Mouse (Mus musculus) kidney, embryonic 14.5 days (tissue): ENCODE data around the gene Zc3h12d. TPM values are rescaled to one million over a fixed set of nuclear protein-coding genes. Genes with fewer than 3 reads are reported as not detected.

Experiments used
- ATAC-seq: fragments of 200-750 bp; cut with Nextera tagmentation; 2 replicates; pipeline ENCODE4 v1.8.0; 2017; ENCODE audit warnings: moderate number of reproducible peaks, mild to moderate bottlenecking, moderate TSS enrichment, moderate library complexity; ENCODE audit not compliant: low FRiP score, low TSS enrichment
- H3K27ac ChIP-seq: fragments of 300-500 bp; sonication (generic); 2 replicates; pipeline ENCODE4 v1.5.1; 2014; ENCODE audit warnings: low read depth, mild to moderate bottlenecking, low read length, moderate library complexity, mixed read lengths
- H3K27me3 ChIP-seq: fragments of 300-500 bp; sonication (generic); 2 replicates; pipeline ENCODE4 v1.6.1; 2014; ENCODE audit warnings: mild to moderate bottlenecking, low read length; ENCODE audit not compliant: control insufficient read depth, insufficient read depth
- H3K36me3 ChIP-seq: fragments of 300-500 bp; sonication (generic); 2 replicates; pipeline ENCODE4 v1.6.1; 2014; ENCODE audit warnings: low read length, mixed read lengths; ENCODE audit not compliant: control insufficient read depth, insufficient read depth
- H3K4me1 ChIP-seq: fragments of 300-500 bp; sonication (generic); 2 replicates; pipeline ENCODE4 v1.6.1; 2014; ENCODE audit warnings: low read length, mixed read lengths; ENCODE audit not compliant: control insufficient read depth, insufficient read depth
- H3K4me2 ChIP-seq: fragments of 300-500 bp; sonication (generic); replicated peaks from 2 replicates; pipeline ENCODE4 v1.6.1; 2014; ENCODE audit warnings: low read depth, mild to moderate bottlenecking, low read length
- H3K4me3 ChIP-seq: fragments of 300-500 bp; sonication (generic); 2 replicates; pipeline ENCODE4 v1.5.1; 2014; ENCODE audit warnings: mild to moderate bottlenecking, low read length
- H3K9ac ChIP-seq: fragments of 300-500 bp; sonication (generic); 2 replicates; pipeline ENCODE4 v1.6.1; 2014; ENCODE audit warnings: low read depth, mild to moderate bottlenecking, low read length, moderate library complexity
- H3K9me3 ChIP-seq: fragments of 300-500 bp; sonication (generic); 2 replicates; pipeline ENCODE4 v1.6.1; 2016; ENCODE audit warnings: low read length; ENCODE audit not compliant: control insufficient read depth
- WGBS: fragments of 180-500 bp; shearing (Covaris S2); extraction: QIAGEN DNeasy Blood & Tissue Kit; methylation state at CpG from one replicate; pipeline ENCODE4 v1.1.7; 2014; 5-methylcytosine and 5-hydroxymethylcytosine counted together
- polyA plus RNA-seq: library from polyadenylated mRNA; unstranded; fragments of >200 nt; fragmentation: Nextera tagmentation; extraction: Ambion mirVana; gene quantifications from 2 replicates; pipeline ENCODE4 v1.2.1, GENCODE M21; 2014

Gene Zc3h12d
- polyA plus RNA-seq, 1 experiment from 2014 or later = 0.18 TPM

DNA sequence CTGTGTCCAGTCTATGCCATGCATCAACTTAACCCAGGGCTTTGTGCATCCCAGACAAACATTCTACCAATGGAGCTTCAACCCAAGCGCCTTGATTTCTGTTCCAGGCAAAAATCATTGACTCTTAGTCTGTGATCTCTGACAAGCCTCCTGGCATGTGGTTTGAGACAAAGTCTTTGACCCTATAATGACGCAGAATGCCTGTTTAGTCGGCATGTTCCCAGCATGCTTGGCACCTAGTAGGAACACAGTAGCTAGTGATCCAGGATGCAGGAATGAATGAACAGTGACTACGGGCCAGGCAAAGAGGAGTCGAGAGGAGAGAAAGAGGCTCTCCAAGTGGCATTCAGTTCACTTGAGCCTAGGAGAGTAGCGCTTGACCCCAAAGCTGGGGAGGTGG, 31.1 kb downstream of the Zc3h12d start:
- WGBS = 95% methylated on average over 6 of the region's 6 CpGs
- Histone ChIP-seq H3K27me3 (peaks cover 17% of the 10 kb centered on the region), H3K4me2 (no peak overlapping the region), H3K9me3 (no peaks in the 10 kb centered on the region), H3K36me3 (no peaks in the 10 kb centered on the region), H3K4me3 (no peak overlapping the region), H3K4me1 (no peaks in the 10 kb centered on the region), H3K9ac (no peak overlapping the region), H3K27ac (no peak overlapping the region)
- ATAC-seq = no peak

DNA sequence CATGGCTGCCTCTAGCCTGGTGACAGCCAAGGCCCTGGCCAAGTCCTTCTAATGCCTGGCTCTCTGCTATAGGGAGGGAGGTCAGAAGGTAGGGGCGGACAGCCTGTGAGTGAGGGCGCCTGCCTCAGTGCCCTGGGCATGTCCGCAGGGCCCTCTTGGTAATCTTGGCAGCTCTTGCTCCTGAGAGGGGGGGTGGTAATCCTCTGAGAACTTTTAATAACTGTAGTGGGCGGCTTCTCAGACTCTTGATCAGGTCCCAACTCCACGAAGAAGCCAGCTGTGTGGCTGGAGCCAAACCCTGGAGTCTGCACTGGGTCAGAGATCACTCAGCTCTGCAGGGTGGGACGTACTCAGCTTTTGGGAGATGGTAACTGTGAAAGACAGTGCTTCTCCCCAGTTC, 31.9 kb downstream of the Zc3h12d start:
- no peak overlapping the region for H3K4me3 ChIP-seq
- H3K27me3 ChIP-seq = peaks cover 17% of the 10 kb centered on the region
- no peak overlapping the region for H3K4me2 ChIP-seq
- H3K9ac ChIP-seq = no peak overlapping the region
- no peaks in the 10 kb centered on the region for H3K9me3 ChIP-seq
- no peak for ATAC-seq
- H3K27ac ChIP-seq = no peak overlapping the region
- H3K36me3 ChIP-seq = no peaks in the 10 kb centered on the region
- no peaks in the 10 kb centered on the region for H3K4me1 ChIP-seq
- WGBS = 72% methylated on average over 6 of the region's 6 CpGs

DNA sequence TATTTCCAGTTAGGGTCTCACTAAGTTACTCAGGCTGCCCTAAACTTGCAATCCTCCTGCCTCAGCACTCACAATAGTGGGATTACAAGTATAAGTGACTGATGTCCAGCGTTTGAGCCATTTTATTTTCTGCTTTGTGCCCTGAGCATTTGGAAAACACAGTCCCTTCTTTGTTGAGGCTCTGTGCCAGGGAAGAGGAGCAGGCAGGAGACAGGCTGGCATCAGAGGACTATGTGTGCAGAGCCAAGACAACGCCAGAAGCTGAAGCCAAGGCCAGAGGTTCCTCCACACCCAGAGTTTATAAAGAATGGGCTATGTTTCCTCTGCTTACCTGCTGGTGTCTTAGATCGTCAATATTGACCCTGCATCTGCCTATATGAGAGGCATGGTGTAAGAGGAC, 32.5 kb downstream of the Zc3h12d start:
- WGBS = 87% methylated on average over 3 of the region's 3 CpGs
- Histone ChIP-seq H3K36me3 (no peaks in the 10 kb centered on the region), H3K27ac (no peak overlapping the region), H3K4me2 (no peak overlapping the region), H3K4me3 (no peak overlapping the region), H3K27me3 (peaks cover 17% of the 10 kb centered on the region), H3K4me1 (no peaks in the 10 kb centered on the region), H3K9ac (no peak overlapping the region), H3K9me3 (no peaks in the 10 kb centered on the region)
- no peak for ATAC-seq

DNA sequence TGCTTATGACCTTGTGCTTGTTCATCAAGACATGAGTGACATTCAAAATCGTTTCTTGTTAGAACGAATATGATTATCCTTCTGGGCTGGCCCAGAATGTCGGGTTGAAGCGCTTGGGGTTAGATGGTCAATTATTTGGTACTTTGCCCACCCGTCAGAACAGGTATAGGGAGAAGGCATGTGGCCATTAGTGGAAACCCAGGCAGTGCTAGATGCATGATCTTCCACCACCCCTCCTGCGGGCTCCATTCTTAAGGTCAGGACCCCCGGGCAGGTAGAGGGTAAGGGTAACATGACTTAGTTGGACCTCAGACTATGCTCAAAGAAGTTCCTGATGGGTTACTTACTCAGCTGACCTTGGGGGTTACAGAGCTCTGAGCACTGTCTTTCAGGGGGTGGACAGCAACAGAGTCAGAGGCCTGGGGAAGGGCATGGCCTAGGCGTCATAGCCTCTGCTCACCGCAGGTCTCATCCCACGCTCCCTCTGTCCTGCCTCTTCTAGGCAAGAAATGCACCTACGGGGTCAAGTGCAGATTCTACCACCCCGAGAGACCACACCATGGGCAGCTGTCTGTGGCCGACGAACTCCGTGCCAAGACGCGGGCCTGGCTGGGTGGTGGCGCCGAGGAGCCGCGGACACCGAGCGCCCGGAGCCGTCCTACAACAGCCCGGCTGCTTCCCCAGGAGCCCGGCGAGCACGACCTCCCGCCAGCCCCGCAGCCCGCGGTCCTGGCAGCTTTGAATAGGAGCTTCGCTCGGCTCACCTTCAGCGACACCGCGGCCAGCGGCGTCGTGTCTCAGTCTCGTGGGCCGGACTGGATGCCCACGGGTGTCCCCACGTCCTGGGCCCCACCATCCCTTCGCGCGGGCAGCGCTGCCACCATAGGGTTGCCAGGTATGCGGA, 34.7 kb downstream of the Zc3h12d start:
- 20% methylated on average over 50 of the region's 50 CpGs for WGBS
- peaks cover 17% of the 10 kb centered on the region for H3K27me3 ChIP-seq
- H3K27ac ChIP-seq = no peak overlapping the region
- no peaks in the 10 kb centered on the region for H3K9me3 ChIP-seq
- peak overlapping the region; percentile 23; the same call in 1 of the 2 replicates for H3K9ac ChIP-seq
- 0 out of 2 replicates have a peak, but pooled peaks cover 3% of the 10 kb centered on the region for H3K4me1 ChIP-seq
- peak overlapping the region; percentile 78 for H3K4me2 ChIP-seq
- H3K36me3 ChIP-seq = no peaks in the 10 kb centered on the region
- peak overlapping the region; percentile 40 for H3K4me3 ChIP-seq
- peak; percentile 43; the same call in 1 of the 2 replicates for ATAC-seq

DNA sequence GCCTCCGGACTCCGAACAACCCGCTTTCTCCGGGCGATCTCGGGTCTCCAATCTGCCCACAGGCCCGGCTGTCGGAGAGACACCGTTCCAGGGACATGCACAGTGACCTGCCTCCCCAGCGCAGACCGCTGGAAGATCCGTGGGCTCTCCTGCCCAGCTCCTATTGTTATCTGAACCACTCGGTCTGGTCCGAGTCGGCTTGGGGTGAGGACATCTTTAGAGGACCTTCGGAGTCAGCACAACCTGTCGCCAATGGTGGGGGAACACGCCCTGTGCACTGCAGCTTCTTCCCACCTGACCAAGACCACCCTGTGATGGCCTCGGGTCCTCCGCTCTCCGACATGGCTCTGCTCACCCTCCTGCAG, 35.4 kb downstream of the Zc3h12d start:
- peak overlapping the region; percentile 23; the same call in 1 of the 2 replicates for H3K9ac ChIP-seq
- H3K4me3 ChIP-seq = peak overlapping the region; percentile 40
- no peak overlapping the region for H3K27ac ChIP-seq
- 0 out of 2 replicates have a peak, but pooled peaks cover 3% of the 10 kb centered on the region for H3K4me1 ChIP-seq
- H3K9me3 ChIP-seq = no peaks in the 10 kb centered on the region
- H3K27me3 ChIP-seq = peaks cover 17% of the 10 kb centered on the region
- ATAC-seq = 0 out of 2 replicates have a peak, but pooled peaks have one; percentile 53
- H3K4me2 ChIP-seq = peak overlapping the region; percentile 78
- H3K36me3 ChIP-seq = no peaks in the 10 kb centered on the region
- WGBS = 22% methylated on average over 21 of the region's 21 CpGs

DNA sequence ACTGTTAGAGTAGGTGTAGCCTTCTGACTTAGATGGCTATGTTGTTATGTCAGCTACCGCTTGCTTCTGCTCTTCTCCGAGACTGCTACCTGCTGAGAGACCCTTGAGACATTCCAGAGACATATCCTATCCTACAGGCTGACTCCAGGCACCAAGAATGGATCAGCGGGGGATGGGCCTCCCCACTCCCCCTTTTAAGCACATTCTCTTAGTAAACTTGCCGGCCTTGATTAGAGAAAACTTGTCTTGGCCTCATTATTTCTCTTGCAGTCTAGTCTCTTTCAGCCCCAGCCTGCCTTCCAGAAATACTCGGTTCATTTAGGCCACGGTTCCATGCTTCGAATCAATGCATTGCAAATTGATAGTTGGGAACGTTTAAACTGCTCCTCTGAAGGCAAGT, 37.5 kb downstream of the Zc3h12d start:
- Histone ChIP-seq H3K27ac (no peak overlapping the region), H3K27me3 (peaks cover 17% of the 10 kb centered on the region), H3K4me1 (0 out of 2 replicates have a peak, but pooled peaks cover 3% of the 10 kb centered on the region), H3K4me3 (no peak overlapping the region), H3K36me3 (no peaks in the 10 kb centered on the region), H3K9ac (no peak overlapping the region), H3K9me3 (no peaks in the 10 kb centered on the region), H3K4me2 (no peak overlapping the region)
- WGBS = 69% methylated on average over 8 of the region's 8 CpGs
- ATAC-seq = no peak

DNA sequence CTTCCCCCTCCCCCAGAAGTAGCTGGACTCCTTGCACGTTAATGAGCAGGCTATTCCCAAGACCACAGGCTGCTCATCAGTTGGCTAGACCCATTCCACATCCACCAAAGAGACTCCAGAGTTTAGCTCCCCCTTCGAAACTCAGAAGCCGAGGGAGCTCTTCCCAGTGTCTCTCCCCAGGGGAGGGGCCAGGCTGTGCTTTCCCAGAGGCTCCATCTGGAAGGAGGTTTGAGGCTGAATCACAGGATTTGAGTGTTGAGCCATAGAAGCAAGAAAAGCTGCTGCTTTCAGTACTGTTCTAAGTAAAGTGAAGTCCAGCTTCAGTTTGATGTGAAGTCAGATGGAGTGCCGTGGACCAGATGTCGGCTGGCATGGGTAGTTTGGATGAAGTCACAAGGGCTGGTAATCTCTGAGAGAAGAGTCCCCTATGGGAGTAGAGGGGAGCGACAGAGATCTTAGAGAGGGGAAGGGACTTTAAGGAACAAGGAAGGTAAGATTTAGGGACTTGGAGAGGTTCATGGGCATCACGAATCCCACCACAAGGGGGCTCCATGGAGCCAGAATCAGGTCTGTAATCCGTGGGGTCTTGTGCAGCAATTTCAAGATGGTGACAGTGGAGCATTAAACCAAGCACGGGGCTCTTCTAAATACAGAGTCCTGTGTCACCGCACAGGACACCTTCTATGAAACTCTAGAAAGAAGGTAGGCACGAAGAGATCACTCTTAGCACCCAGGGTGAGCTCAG, 38.5 kb downstream of the Zc3h12d start:
- no peak overlapping the region for H3K4me3 ChIP-seq
- H3K27me3 ChIP-seq = peaks cover 17% of the 10 kb centered on the region
- 72% methylated on average over 11 of the region's 11 CpGs for WGBS
- no peak overlapping the region for H3K27ac ChIP-seq
- no peak overlapping the region for H3K9ac ChIP-seq
- H3K4me1 ChIP-seq = 0 out of 2 replicates have a peak, but pooled peaks cover 3% of the 10 kb centered on the region
- no peak for ATAC-seq
- H3K4me2 ChIP-seq = no peak overlapping the region
- H3K9me3 ChIP-seq = no peaks in the 10 kb centered on the region
- no peaks in the 10 kb centered on the region for H3K36me3 ChIP-seq

DNA sequence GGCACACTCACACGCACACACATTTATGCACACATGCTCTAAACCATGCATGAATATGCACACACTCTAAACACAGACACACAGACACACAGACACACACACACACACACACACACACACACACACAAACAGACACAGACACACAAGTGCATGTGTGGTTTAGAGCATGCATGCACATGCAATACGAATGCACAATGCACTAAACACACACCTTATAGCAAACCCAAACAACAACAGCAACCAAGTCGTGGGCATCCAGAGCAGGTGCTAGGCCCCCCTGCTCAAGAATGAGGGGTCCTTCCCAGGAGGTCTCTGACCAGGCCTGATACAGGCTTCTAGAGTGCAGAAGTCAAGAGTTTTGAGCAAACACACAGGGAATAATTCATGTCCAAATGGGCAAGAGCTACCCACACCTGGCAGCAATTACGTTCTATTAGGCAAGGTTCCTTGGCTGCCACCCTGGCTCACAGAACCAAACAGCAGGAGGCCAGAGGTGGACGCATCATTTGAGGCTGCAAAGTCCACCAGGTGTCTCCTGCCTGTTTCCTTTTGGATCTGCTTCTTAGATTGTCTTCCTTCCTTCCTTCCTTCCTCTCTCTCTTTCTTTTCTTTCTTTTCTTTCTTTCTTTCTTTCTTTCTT, 39.2 kb downstream of the Zc3h12d start:
- Histone ChIP-seq H3K27ac (no peak overlapping the region), H3K9me3 (no peaks in the 10 kb centered on the region), H3K4me3 (no peak overlapping the region), H3K9ac (no peak overlapping the region), H3K36me3 (no peaks in the 10 kb centered on the region), H3K27me3 (peaks cover 16% of the 10 kb centered on the region), H3K4me1 (0 out of 2 replicates have a peak, but pooled peaks cover 3% of the 10 kb centered on the region), H3K4me2 (no peak overlapping the region)
- no peak for ATAC-seq
- WGBS = 87% methylated on average over 5 of the region's 5 CpGs
